Mouse (Mus musculus): Measurements from ENCODE around the gene Tmem120b. TPM values are rescaled to one million over a fixed set of nuclear protein-coding genes. Genes with fewer than 3 reads are reported as not detected.

Tmem120b gene
- polyA plus RNA-seq, 1 experiment, result 10.4 TPM

DNA sequence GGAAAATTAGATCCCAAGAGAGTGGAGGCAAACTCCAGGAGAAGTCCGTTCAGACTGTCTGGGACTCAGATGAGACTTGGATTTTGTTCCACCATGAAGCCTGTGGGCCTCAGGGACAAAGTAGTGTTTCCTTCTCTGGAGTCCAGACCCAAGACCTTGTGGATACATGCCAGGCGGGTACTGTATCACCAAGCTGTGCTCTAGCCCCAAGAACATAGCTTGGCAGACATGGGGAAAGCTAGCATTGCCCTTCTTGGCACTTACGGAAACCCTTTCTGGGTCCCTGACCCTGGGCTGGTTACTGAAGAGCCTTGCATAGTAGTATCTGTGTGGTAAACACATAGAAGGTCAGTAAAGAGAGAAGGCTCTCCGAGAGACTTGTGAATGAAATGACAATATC lies 91.2 kb downstream of the Tmem120b start:
- H3K79me3 ChIP-seq (ENCODE audit: low read depth), result no peaks in the 10 kb centered on the region
- H3ac ChIP-seq (ENCODE audit: control insufficient read depth, insufficient read length, low read depth), result no peak overlapping the region
- H3K4me3 ChIP-seq (ENCODE audit: insufficient read depth, poor library complexity, severe bottlenecking), result no peak overlapping the region
- no peaks in the 10 kb centered on the region for H3K27me3 ChIP-seq (ENCODE audit: control insufficient read depth, insufficient read depth, insufficient read length)
- peaks cover 59% of the 10 kb centered on the region for H3K36me3 ChIP-seq (ENCODE audit: control insufficient read depth, insufficient read depth)
- TF ChIP-seq FOSL1 (IDR thresholded peaks at IDR 0.05; ENCODE audit: insufficient read depth, low read length, poor library complexity, severe bottlenecking) (no peak), CEBPB (IDR thresholded peaks at IDR 0.05; ENCODE audit: low read depth) (no peak)
- H3K79me2 ChIP-seq (ENCODE audit: control insufficient read depth, insufficient read depth), result no peaks in the 10 kb centered on the region

DNA sequence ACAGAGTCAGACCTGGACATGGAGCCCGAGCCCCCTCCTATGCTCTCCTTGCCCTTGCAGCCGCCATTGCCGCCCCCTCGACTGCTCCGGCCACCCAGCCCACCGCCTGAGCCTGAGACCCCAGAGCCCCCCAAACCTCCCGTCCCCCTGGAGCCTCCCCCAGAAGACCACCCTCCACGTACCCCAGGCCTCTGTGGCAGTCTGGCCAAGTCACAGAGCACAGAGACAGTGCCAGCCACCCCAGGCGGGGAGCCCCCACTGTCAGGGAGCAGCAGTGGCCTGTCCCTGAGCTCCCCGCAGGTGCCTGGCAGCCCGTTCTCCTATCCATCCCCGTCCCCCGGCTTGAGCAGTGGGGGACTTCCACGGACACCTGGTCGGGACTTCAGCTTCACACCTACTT lies 91.7 kb downstream of the Tmem120b start:
- Histone ChIP-seq H3K27me3 (ENCODE audit: control insufficient read depth, insufficient read depth, insufficient read length) (no peaks in the 10 kb centered on the region), H3ac (ENCODE audit: control insufficient read depth, insufficient read length, low read depth) (no peak overlapping the region), H3K79me3 (ENCODE audit: low read depth) (no peaks in the 10 kb centered on the region), H3K79me2 (ENCODE audit: control insufficient read depth, insufficient read depth) (no peaks in the 10 kb centered on the region), H3K36me3 (ENCODE audit: control insufficient read depth, insufficient read depth) (peaks cover 55% of the 10 kb centered on the region), H3K4me3 (ENCODE audit: insufficient read depth, poor library complexity, severe bottlenecking) (no peak overlapping the region)
- TF ChIP-seq MYOG (IDR thresholded peaks at IDR 0.05; ENCODE audit: control insufficient read depth, extremely low read depth, insufficient read length), result no peak
- no peak for TF ChIP-seq FOSL1 (IDR thresholded peaks at IDR 0.05; ENCODE audit: insufficient read depth, low read length, poor library complexity, severe bottlenecking)
- no peak for TF ChIP-seq CTCF (IDR thresholded peaks at IDR 0.05; ENCODE audit: control insufficient read depth, insufficient read depth, insufficient read length)
- TF ChIP-seq USF1 (IDR thresholded peaks at IDR 0.05; ENCODE audit: low read depth), result no peak

GRCm38 (mm10) chr5:123160341-123160740 lies 92.1 kb downstream of the Tmem120b start:
- no peak for TF ChIP-seq CEBPB (IDR thresholded peaks at IDR 0.05; ENCODE audit: low read depth)
- no peak for TF ChIP-seq MYOD1 (IDR thresholded peaks at IDR 0.05; ENCODE audit: control insufficient read depth, insufficient read length, low read depth)
- TF ChIP-seq MAX (IDR thresholded peaks at IDR 0.05), result no peak
- no peak for TF ChIP-seq FOSL1 (IDR thresholded peaks at IDR 0.05; ENCODE audit: insufficient read depth, low read length, poor library complexity, severe bottlenecking)
- no peak for TF ChIP-seq CTCF (IDR thresholded peaks at IDR 0.05; ENCODE audit: control insufficient read depth, insufficient read depth, insufficient read length)
- no peak for TF ChIP-seq MYOG (IDR thresholded peaks at IDR 0.05; ENCODE audit: control insufficient read depth, extremely low read depth, insufficient read length)
- TF ChIP-seq USF1 (IDR thresholded peaks at IDR 0.05; ENCODE audit: low read depth), result no peak
- Histone ChIP-seq H3ac (ENCODE audit: control insufficient read depth, insufficient read length, low read depth) (no peak overlapping the region), H3K79me3 (ENCODE audit: low read depth) (no peaks in the 10 kb centered on the region), H3K4me3 (ENCODE audit: insufficient read depth, poor library complexity, severe bottlenecking) (no peak overlapping the region), H3K27me3 (ENCODE audit: control insufficient read depth, insufficient read depth, insufficient read length) (no peaks in the 10 kb centered on the region), H3K36me3 (ENCODE audit: control insufficient read depth, insufficient read depth) (peaks cover 54% of the 10 kb centered on the region), H3K79me2 (ENCODE audit: control insufficient read depth, insufficient read depth) (no peaks in the 10 kb centered on the region)

- Histone ChIP-seq H3K27me3 (ENCODE audit: control insufficient read depth, insufficient read depth, insufficient read length) (no peaks in the 10 kb centered on the region), H3ac (ENCODE audit: control insufficient read depth, insufficient read length, low read depth) (no peak overlapping the region), H3K36me3 (ENCODE audit: control insufficient read depth, insufficient read depth) (peaks cover 50% of the 10 kb centered on the region), H3K79me2 (ENCODE audit: control insufficient read depth, insufficient read depth) (no peaks in the 10 kb centered on the region), H3K79me3 (ENCODE audit: low read depth) (no peaks in the 10 kb centered on the region), H3K4me3 (ENCODE audit: insufficient read depth, poor library complexity, severe bottlenecking) (no peak overlapping the region)
- TF ChIP-seq USF1 (IDR thresholded peaks at IDR 0.05; ENCODE audit: low read depth) (no peak), MYOD1 (IDR thresholded peaks at IDR 0.05; ENCODE audit: control insufficient read depth, insufficient read length, low read depth) (no peak), CTCF (IDR thresholded peaks at IDR 0.05; ENCODE audit: control insufficient read depth, insufficient read depth, insufficient read length) (no peak)
Observed at GRCm38 (mm10) chr5:123162942-123163341, 94.7 kb downstream of the Tmem120b start.

- no peak overlapping the region for H3ac ChIP-seq (ENCODE audit: control insufficient read depth, insufficient read length, low read depth)
- TF ChIP-seq CEBPB (IDR thresholded peaks at IDR 0.05; ENCODE audit: low read depth), result no peak
- no peak for TF ChIP-seq MYOD1 (IDR thresholded peaks at IDR 0.05; ENCODE audit: control insufficient read depth, insufficient read length, low read depth)
- TF ChIP-seq CTCF (IDR thresholded peaks at IDR 0.05; ENCODE audit: control insufficient read depth, insufficient read depth, insufficient read length), result no peak
- no peak for TF ChIP-seq MYOG (IDR thresholded peaks at IDR 0.05; ENCODE audit: control insufficient read depth, extremely low read depth, insufficient read length)
- TF ChIP-seq MAX (IDR thresholded peaks at IDR 0.05), result no peak
- no peak overlapping the region for H3K4me3 ChIP-seq (ENCODE audit: insufficient read depth, poor library complexity, severe bottlenecking)
- no peaks in the 10 kb centered on the region for H3K79me2 ChIP-seq (ENCODE audit: control insufficient read depth, insufficient read depth)
- H3K36me3 ChIP-seq (ENCODE audit: control insufficient read depth, insufficient read depth), result peaks cover 27% of the 10 kb centered on the region
- no peaks in the 10 kb centered on the region for H3K79me3 ChIP-seq (ENCODE audit: low read depth)
- H3K27me3 ChIP-seq (ENCODE audit: control insufficient read depth, insufficient read depth, insufficient read length), result no peaks in the 10 kb centered on the region
Observed at GRCm38 (mm10) chr5:123166437-123166836, 98.2 kb downstream of the Tmem120b start.

Other genes with a start within 250 kb of the Tmem120b start
- 223 TPM for gene Anapc5, start 247.1 kb upstream of the Tmem120b start, polyA plus RNA-seq (2012; fragmentation: generic; extraction: Trizol)
- gene Rnf34, start 218.4 kb upstream of the Tmem120b start, polyA plus RNA-seq (2012; fragmentation: generic; extraction: Trizol), result 8.1 TPM
- gene Kdm2b, start 78.6 kb upstream of the Tmem120b start, polyA plus RNA-seq (2012; fragmentation: generic; extraction: Trizol), result 15.3 TPM
- 10.8 TPM for gene Orai1, start 53.3 kb upstream of the Tmem120b start, polyA plus RNA-seq (2012; fragmentation: generic; extraction: Trizol)
- not detected for gene Morn3, start 21.4 kb upstream of the Tmem120b start, polyA plus RNA-seq (2012; fragmentation: generic; extraction: Trizol)
- gene Rhof, start 64.3 kb downstream of the Tmem120b start, polyA plus RNA-seq (2012; fragmentation: generic; extraction: Trizol), result 1.9 TPM
- gene Setd1b, start 73.8 kb downstream of the Tmem120b start, polyA plus RNA-seq (2012; fragmentation: generic; extraction: Trizol), result 4.4 TPM
- gene Psmd9, start 101.0 kb downstream of the Tmem120b start, polyA plus RNA-seq (2012; fragmentation: generic; extraction: Trizol), result 33.2 TPM
- gene Hpd, start 114.3 kb downstream of the Tmem120b start, polyA plus RNA-seq (2012; fragmentation: generic; extraction: Trizol), result not detected
- gene Wdr66, start 183.7 kb downstream of the Tmem120b start, polyA plus RNA-seq (2012; fragmentation: generic; extraction: Trizol), result 0.13 TPM